Mouse (Mus musculus): ENCODE results near the gene Alg3. TPM values are rescaled to one million over a fixed set of nuclear protein-coding genes. Genes with fewer than 3 reads are reported as not detected.
A peak's percentile ranks its signal among the peaks of the same experiment; 100 is the strongest.

Alg3 gene
- polyA plus RNA-seq, 1 experiment from 2014 or later = 41.6 TPM

GRCm38 (mm10) chr16:20619541-20620398, 8.2 kb upstream of the Alg3 start:
- H3K9me3 ChIP-seq (replicated peaks; ENCODE audit: control insufficient read depth, low read length, poor library complexity, severe bottlenecking) = no peaks in the 10 kb centered on the region
- H3K27ac ChIP-seq (ENCODE audit: low read length) = peak overlapping the region; percentile 96
- peak; percentile 18; the same call in 1 of the 2 replicates for ATAC-seq
- H3K36me3 ChIP-seq (ENCODE audit: control insufficient read depth, insufficient read depth, low read length) = no peaks in the 10 kb centered on the region
- H3K27me3 ChIP-seq (ENCODE audit: control insufficient read depth, insufficient read depth, low read depth, low read length) = no peaks in the 10 kb centered on the region
- peaks cover 13% of the 10 kb centered on the region for H3K4me1 ChIP-seq (ENCODE audit: control insufficient read depth, insufficient read depth, low read length)
- peak overlapping the region; percentile 89 for H3K4me3 ChIP-seq (ENCODE audit: low read depth, low read length)
- under 1% methylated on average over 70 of the region's 83 CpGs for WGBS
- H3K4me2 ChIP-seq (ENCODE audit: low read length) = peak overlapping the region; percentile 77
- peak overlapping the region; percentile 94 for H3K9ac ChIP-seq (ENCODE audit: low read depth, low read length)

- peak overlapping the region; percentile 89 for H3K27ac ChIP-seq (ENCODE audit: low read length)
- no peaks in the 10 kb centered on the region for H3K27me3 ChIP-seq (ENCODE audit: control insufficient read depth, insufficient read depth, low read depth, low read length)
- H3K4me2 ChIP-seq (ENCODE audit: low read length) = peak overlapping the region; percentile 89
- peak overlapping the region; percentile 84 for H3K4me3 ChIP-seq (ENCODE audit: low read depth, low read length)
- under 1% methylated on average over 28 of the region's 28 CpGs for WGBS
- H3K4me1 ChIP-seq (ENCODE audit: control insufficient read depth, insufficient read depth, low read length) = peaks cover 20% of the 10 kb centered on the region
- H3K9me3 ChIP-seq (replicated peaks; ENCODE audit: control insufficient read depth, low read length, poor library complexity, severe bottlenecking) = no peaks in the 10 kb centered on the region
- peak overlapping the region; percentile 95 for H3K9ac ChIP-seq (ENCODE audit: low read depth, low read length)
- H3K36me3 ChIP-seq (ENCODE audit: control insufficient read depth, insufficient read depth, low read length) = peaks cover 17% of the 10 kb centered on the region
- ATAC-seq = peak; percentile 79
Observed at GRCm38 (mm10) chr16:20610501-20611356, 806 bp downstream of the Alg3 start.

GRCm38 (mm10) chr16:20604705-20605104, 6.8 kb downstream of the Alg3 start:
- H3K9me3 ChIP-seq (replicated peaks; ENCODE audit: control insufficient read depth, low read length, poor library complexity, severe bottlenecking) = no peaks in the 10 kb centered on the region
- peaks cover 33% of the 10 kb centered on the region for H3K36me3 ChIP-seq (ENCODE audit: control insufficient read depth, insufficient read depth, low read length)
- 65% methylated on average over 9 of the region's 9 CpGs for WGBS
- peaks cover 5% of the 10 kb centered on the region for H3K4me1 ChIP-seq (ENCODE audit: control insufficient read depth, insufficient read depth, low read length)
- no peak overlapping the region for H3K9ac ChIP-seq (ENCODE audit: low read depth, low read length)
- no peak overlapping the region for H3K27ac ChIP-seq (ENCODE audit: low read length)
- no peaks in the 10 kb centered on the region for H3K27me3 ChIP-seq (ENCODE audit: control insufficient read depth, insufficient read depth, low read depth, low read length)
- 0 out of 2 replicates have a peak, but pooled peaks have one; percentile 27 for ATAC-seq
- no peak overlapping the region for H3K4me3 ChIP-seq (ENCODE audit: low read depth, low read length)
- no peak overlapping the region for H3K4me2 ChIP-seq (ENCODE audit: low read length)

GRCm38 (mm10) chr16:20600511-20600910, 11.0 kb downstream of the Alg3 start:
- no peak overlapping the region for H3K4me3 ChIP-seq (ENCODE audit: low read depth, low read length)
- no peak overlapping the region for H3K27ac ChIP-seq (ENCODE audit: low read length)
- H3K4me1 ChIP-seq (ENCODE audit: control insufficient read depth, insufficient read depth, low read length) = no peaks in the 10 kb centered on the region
- no peaks in the 10 kb centered on the region for H3K9me3 ChIP-seq (replicated peaks; ENCODE audit: control insufficient read depth, low read length, poor library complexity, severe bottlenecking)
- ATAC-seq = no peak
- 62% methylated on average over 5 of the region's 5 CpGs for WGBS
- no peaks in the 10 kb centered on the region for H3K27me3 ChIP-seq (ENCODE audit: control insufficient read depth, insufficient read depth, low read depth, low read length)
- H3K9ac ChIP-seq (ENCODE audit: low read depth, low read length) = no peak overlapping the region
- peaks cover 16% of the 10 kb centered on the region for H3K36me3 ChIP-seq (ENCODE audit: control insufficient read depth, insufficient read depth, low read length)
- H3K4me2 ChIP-seq (ENCODE audit: low read length) = no peak overlapping the region

GRCm38 (mm10) chr16:20596687-20597441, 14.7 kb downstream of the Alg3 start:
- H3K4me1 ChIP-seq (ENCODE audit: control insufficient read depth, insufficient read depth, low read length) = no peaks in the 10 kb centered on the region
- H3K9me3 ChIP-seq (replicated peaks; ENCODE audit: control insufficient read depth, low read length, poor library complexity, severe bottlenecking) = no peaks in the 10 kb centered on the region
- no peak overlapping the region for H3K27ac ChIP-seq (ENCODE audit: low read length)
- WGBS = 74% methylated on average over 7 of the region's 7 CpGs
- no peak for ATAC-seq
- peaks cover 2% of the 10 kb centered on the region; the same call in 1 of the 2 replicates for H3K36me3 ChIP-seq (ENCODE audit: control insufficient read depth, insufficient read depth, low read length)
- no peak overlapping the region for H3K9ac ChIP-seq (ENCODE audit: low read depth, low read length)
- peaks cover 12% of the 10 kb centered on the region for H3K27me3 ChIP-seq (ENCODE audit: control insufficient read depth, insufficient read depth, low read depth, low read length)
- H3K4me3 ChIP-seq (ENCODE audit: low read depth, low read length) = no peak overlapping the region
- H3K4me2 ChIP-seq (ENCODE audit: low read length) = no peak overlapping the region

- Histone ChIP-seq H3K27me3 (ENCODE audit: control insufficient read depth, insufficient read depth, low read depth, low read length) (peaks cover 18% of the 10 kb centered on the region), H3K4me3 (ENCODE audit: low read depth, low read length) (no peak overlapping the region), H3K36me3 (ENCODE audit: control insufficient read depth, insufficient read depth, low read length) (peaks cover 2% of the 10 kb centered on the region; the same call in 1 of the 2 replicates), H3K4me1 (ENCODE audit: control insufficient read depth, insufficient read depth, low read length) (no peaks in the 10 kb centered on the region), H3K27ac (ENCODE audit: low read length) (no peak overlapping the region), H3K4me2 (ENCODE audit: low read length) (no peak overlapping the region), H3K9me3 (replicated peaks; ENCODE audit: control insufficient read depth, low read length, poor library complexity, severe bottlenecking) (no peaks in the 10 kb centered on the region), H3K9ac (ENCODE audit: low read depth, low read length) (no peak overlapping the region)
- 91% methylated on average over 4 of the region's 4 CpGs for WGBS
- no peak for ATAC-seq
Observed at GRCm38 (mm10) chr16:20595737-20596136, 15.8 kb downstream of the Alg3 start.

- H3K27me3 ChIP-seq (ENCODE audit: control insufficient read depth, insufficient read depth, low read depth, low read length) = peaks cover 23% of the 10 kb centered on the region
- no peaks in the 10 kb centered on the region for H3K9me3 ChIP-seq (replicated peaks; ENCODE audit: control insufficient read depth, low read length, poor library complexity, severe bottlenecking)
- peaks cover 2% of the 10 kb centered on the region; the same call in 1 of the 2 replicates for H3K36me3 ChIP-seq (ENCODE audit: control insufficient read depth, insufficient read depth, low read length)
- no peak overlapping the region for H3K4me2 ChIP-seq (ENCODE audit: low read length)
- no peak for ATAC-seq
- peaks cover 4% of the 10 kb centered on the region; the same call in 1 of the 2 replicates for H3K4me1 ChIP-seq (ENCODE audit: control insufficient read depth, insufficient read depth, low read length)
- H3K4me3 ChIP-seq (ENCODE audit: low read depth, low read length) = no peak overlapping the region
- 88% methylated on average over 7 of the region's 7 CpGs for WGBS
- H3K9ac ChIP-seq (ENCODE audit: low read depth, low read length) = no peak overlapping the region
- no peak overlapping the region for H3K27ac ChIP-seq (ENCODE audit: low read length)
Observed at GRCm38 (mm10) chr16:20595060-20595673, 16.4 kb downstream of the Alg3 start.

- Histone ChIP-seq H3K27me3 (ENCODE audit: control insufficient read depth, insufficient read depth, low read depth, low read length) (peaks cover 23% of the 10 kb centered on the region), H3K4me3 (ENCODE audit: low read depth, low read length) (peak overlapping the region; percentile 57), H3K4me2 (ENCODE audit: low read length) (peak overlapping the region; percentile 75), H3K9me3 (replicated peaks; ENCODE audit: control insufficient read depth, low read length, poor library complexity, severe bottlenecking) (no peaks in the 10 kb centered on the region), H3K9ac (ENCODE audit: low read depth, low read length) (peak overlapping the region; percentile 15), H3K36me3 (ENCODE audit: control insufficient read depth, insufficient read depth, low read length) (peaks cover 2% of the 10 kb centered on the region; the same call in 1 of the 2 replicates), H3K4me1 (ENCODE audit: control insufficient read depth, insufficient read depth, low read length) (peaks cover 9% of the 10 kb centered on the region; the same call in 1 of the 2 replicates), H3K27ac (ENCODE audit: low read length) (no peak overlapping the region)
- 4% methylated on average over 48 of the region's 48 CpGs for WGBS
- ATAC-seq = no peak
Observed at GRCm38 (mm10) chr16:20591076-20591705, 20.3 kb downstream of the Alg3 start.

All from midbrain, embryonic 16.5 days (tissue).